Mouse (Mus musculus): ENCODE data around the gene Pik3r2. TPM values are rescaled to one million over a fixed set of nuclear protein-coding genes. Genes with fewer than 3 reads are reported as not detected.
A peak's percentile ranks its signal among the peaks of the same experiment; 100 is the strongest.

Gene Pik3r2
- total and polyA plus RNA-seq, 2 experiments from 2014 or later: 32.5 to 36.6 TPM

- peak; percentile 44; the same call in 1 of the 2 replicates for ATAC-seq (ENCODE audit: insufficient read depth, low read depth)
- no peak overlapping the region for H3K9ac ChIP-seq (replicated peaks; ENCODE audit: low read depth, low read length)
- peaks cover 30% of the 10 kb centered on the region; the same call in 1 of the 2 replicates for H3K27me3 ChIP-seq (ENCODE audit: control insufficient read depth, insufficient read depth, low read length)
- H3K4me3 ChIP-seq (ENCODE audit: low read depth, low read length): no peak overlapping the region
- no peaks in the 10 kb centered on the region for H3K36me3 ChIP-seq (replicated peaks; ENCODE audit: control insufficient read depth, insufficient read depth, low read length)
- WGBS: 16% methylated on average over 30 of the region's 30 CpGs
- DNase-seq (ENCODE audit: low spot score): peak; percentile 58
- TF ChIP-seq EP300 (IDR thresholded peaks at IDR 0.05; ENCODE audit: low read depth): no peak
- peak; percentile 96 for TF ChIP-seq CTCF (IDR thresholded peaks at IDR 0.05; ENCODE audit: low read depth)
- peaks cover 13% of the 10 kb centered on the region; the same call in 1 of the 2 replicates for H3K9me3 ChIP-seq (replicated peaks; ENCODE audit: control insufficient read depth, low read length)
- H3K4me1 ChIP-seq (ENCODE audit: control insufficient read depth, insufficient read depth): no peaks in the 10 kb centered on the region
- H3K27ac ChIP-seq (ENCODE audit: low read depth): no peak overlapping the region
- no peak overlapping the region for H3K4me2 ChIP-seq (ENCODE audit: low read depth, low read length)
These were observed 45.0 kb upstream of the Pik3r2 start for GRCm38 (mm10) chr8:70821399-70821962.

DNA sequence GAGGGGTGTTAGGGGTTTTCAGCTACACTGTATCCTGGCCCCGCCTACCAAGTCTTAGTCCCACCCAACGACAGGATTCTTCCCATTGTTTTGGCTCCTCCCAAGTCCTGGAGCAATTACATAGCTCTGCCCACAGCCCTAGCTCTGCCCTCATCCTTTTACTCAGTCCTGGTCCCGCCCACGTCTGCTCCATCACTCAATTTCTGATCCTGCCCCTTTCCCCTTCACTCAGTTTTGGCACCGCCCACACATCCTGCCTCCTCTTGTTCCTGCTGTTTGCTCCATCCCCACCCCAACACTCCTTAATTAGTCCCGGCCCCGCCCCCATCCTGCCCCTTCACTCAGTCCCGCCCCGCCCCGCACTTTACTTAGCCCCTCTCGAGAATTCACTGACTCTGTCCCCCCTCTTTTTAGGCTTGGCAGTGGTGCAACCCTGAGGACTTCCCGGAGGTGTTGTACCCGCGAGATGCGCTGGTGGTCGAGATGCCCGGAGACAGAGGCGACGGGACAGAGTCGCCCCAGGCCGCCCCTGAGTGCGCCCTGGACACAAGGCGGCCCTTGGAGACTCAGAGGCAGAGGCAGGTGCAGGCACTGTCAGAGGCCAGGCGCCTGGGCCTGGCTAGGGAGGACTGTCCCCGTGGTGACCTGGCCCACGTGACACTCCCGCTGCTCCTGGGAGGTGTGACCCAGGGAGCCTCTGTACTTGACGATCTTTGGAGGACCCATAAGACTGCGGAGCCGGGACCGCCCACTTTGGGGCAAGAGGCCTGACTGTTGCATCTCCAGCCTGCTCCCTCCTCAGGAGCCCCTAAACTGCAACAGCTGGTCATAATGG, 43.8 kb upstream of the Pik3r2 start:
- DNase-seq (ENCODE audit: low spot score) (peak; percentile 65), ATAC-seq (ENCODE audit: insufficient read depth, low read depth) (peak; percentile 66)
- WGBS: 12% methylated on average over 31 of the region's 31 CpGs
- H3K9me3 ChIP-seq (replicated peaks; ENCODE audit: control insufficient read depth, low read length): peaks cover 13% of the 10 kb centered on the region; the same call in 1 of the 2 replicates
- no peak overlapping the region for H3K27ac ChIP-seq (ENCODE audit: low read depth)
- H3K36me3 ChIP-seq (replicated peaks; ENCODE audit: control insufficient read depth, insufficient read depth, low read length): no peaks in the 10 kb centered on the region
- no peaks in the 10 kb centered on the region for H3K4me1 ChIP-seq (ENCODE audit: control insufficient read depth, insufficient read depth)
- no peak overlapping the region for H3K4me2 ChIP-seq (ENCODE audit: low read depth, low read length)
- H3K9ac ChIP-seq (replicated peaks; ENCODE audit: low read depth, low read length): no peak overlapping the region
- H3K4me3 ChIP-seq (ENCODE audit: low read depth, low read length): no peak overlapping the region
- TF ChIP-seq CTCF (IDR thresholded peaks at IDR 0.05; ENCODE audit: low read depth) (no peak), EP300 (IDR thresholded peaks at IDR 0.05; ENCODE audit: low read depth) (no peak)
- H3K27me3 ChIP-seq (ENCODE audit: control insufficient read depth, insufficient read depth, low read length): peaks cover 36% of the 10 kb centered on the region; the same call in 1 of the 2 replicates

DNA sequence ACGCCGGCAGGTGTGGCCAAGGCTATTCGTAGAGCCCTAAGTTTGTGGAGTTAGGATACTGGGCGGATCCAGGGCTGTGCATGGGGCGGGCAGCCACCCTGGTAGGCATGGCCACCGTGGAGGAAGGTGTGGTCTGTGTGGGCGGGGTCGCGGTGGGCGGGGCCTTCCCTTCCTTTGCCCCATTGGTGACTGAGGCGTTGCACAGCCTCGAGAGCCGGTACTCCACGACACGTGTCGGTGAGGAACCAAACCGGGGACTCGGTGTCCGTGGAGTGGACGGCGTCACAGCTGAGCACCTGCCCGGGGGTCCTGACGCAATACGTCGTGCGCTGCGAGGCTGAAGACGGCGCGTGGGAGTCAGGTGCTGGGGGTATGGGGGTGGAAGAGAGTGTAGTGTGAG, 40.2 kb upstream of the Pik3r2 start:
- H3K4me3 ChIP-seq (ENCODE audit: low read depth, low read length): no peak overlapping the region
- WGBS: 12% methylated on average over 30 of the region's 30 CpGs
- no peak overlapping the region for H3K9ac ChIP-seq (replicated peaks; ENCODE audit: low read depth, low read length)
- H3K9me3 ChIP-seq (replicated peaks; ENCODE audit: control insufficient read depth, low read length): peaks cover 13% of the 10 kb centered on the region; the same call in 1 of the 2 replicates
- H3K4me1 ChIP-seq (ENCODE audit: control insufficient read depth, insufficient read depth): no peaks in the 10 kb centered on the region
- H3K4me2 ChIP-seq (ENCODE audit: low read depth, low read length): no peak overlapping the region
- ATAC-seq (ENCODE audit: insufficient read depth, low read depth): peak; percentile 22; the same call in 1 of the 2 replicates
- DNase-seq (ENCODE audit: low spot score): no peak
- H3K36me3 ChIP-seq (replicated peaks; ENCODE audit: control insufficient read depth, insufficient read depth, low read length): no peaks in the 10 kb centered on the region
- no peak overlapping the region for H3K27ac ChIP-seq (ENCODE audit: low read depth)
- H3K27me3 ChIP-seq (ENCODE audit: control insufficient read depth, insufficient read depth, low read length): peaks cover 36% of the 10 kb centered on the region; the same call in 1 of the 2 replicates
- TF ChIP-seq EP300 (IDR thresholded peaks at IDR 0.05; ENCODE audit: low read depth) (no peak), CTCF (IDR thresholded peaks at IDR 0.05; ENCODE audit: low read depth) (no peak)

- H3K4me1 ChIP-seq (ENCODE audit: control insufficient read depth, insufficient read depth): no peaks in the 10 kb centered on the region
- 52% methylated on average over 4 of the region's 4 CpGs for WGBS
- H3K4me2 ChIP-seq (ENCODE audit: low read depth, low read length): no peak overlapping the region
- H3K9me3 ChIP-seq (replicated peaks; ENCODE audit: control insufficient read depth, low read length): no peaks in the 10 kb centered on the region
- H3K27me3 ChIP-seq (ENCODE audit: control insufficient read depth, insufficient read depth, low read length): peaks cover 25% of the 10 kb centered on the region; the same call in 1 of the 2 replicates
- H3K9ac ChIP-seq (replicated peaks; ENCODE audit: low read depth, low read length): no peak overlapping the region
- DNase-seq (ENCODE audit: low spot score) (no peak), ATAC-seq (ENCODE audit: insufficient read depth, low read depth) (no peak)
- no peak for TF ChIP-seq CTCF (IDR thresholded peaks at IDR 0.05; ENCODE audit: low read depth)
- no peak for TF ChIP-seq EP300 (IDR thresholded peaks at IDR 0.05; ENCODE audit: low read depth)
- no peak overlapping the region for H3K4me3 ChIP-seq (ENCODE audit: low read depth, low read length)
- no peak overlapping the region for H3K27ac ChIP-seq (ENCODE audit: low read depth)
- H3K36me3 ChIP-seq (replicated peaks; ENCODE audit: control insufficient read depth, insufficient read depth, low read length): no peaks in the 10 kb centered on the region
These were observed 36.4 kb upstream of the Pik3r2 start for GRCm38 (mm10) chr8:70812885-70813284.

- no peak for DNase-seq (ENCODE audit: low spot score)
- Histone ChIP-seq H3K4me2 (ENCODE audit: low read depth, low read length) (no peak overlapping the region), H3K27me3 (ENCODE audit: control insufficient read depth, insufficient read depth, low read length) (peaks cover 17% of the 10 kb centered on the region; the same call in 1 of the 2 replicates), H3K27ac (ENCODE audit: low read depth) (no peak overlapping the region), H3K9ac (replicated peaks; ENCODE audit: low read depth, low read length) (no peak overlapping the region), H3K4me3 (ENCODE audit: low read depth, low read length) (no peak overlapping the region), H3K9me3 (replicated peaks; ENCODE audit: control insufficient read depth, low read length) (no peaks in the 10 kb centered on the region), H3K36me3 (replicated peaks; ENCODE audit: control insufficient read depth, insufficient read depth, low read length) (no peaks in the 10 kb centered on the region), H3K4me1 (ENCODE audit: control insufficient read depth, insufficient read depth) (no peaks in the 10 kb centered on the region)
- 40% methylated on average over 4 of the region's 4 CpGs for WGBS
- TF ChIP-seq EP300 (IDR thresholded peaks at IDR 0.05; ENCODE audit: low read depth) (no peak), CTCF (IDR thresholded peaks at IDR 0.05; ENCODE audit: low read depth) (no peak)
- ATAC-seq (ENCODE audit: insufficient read depth, low read depth): no peak
These were observed 35.5 kb upstream of the Pik3r2 start for GRCm38 (mm10) chr8:70812055-70812454.

All from heart, postnatal 0 days (tissue).